Comparison of ENCODE assay signal across 9 mouse cellular contexts in the genomic region with DNA sequence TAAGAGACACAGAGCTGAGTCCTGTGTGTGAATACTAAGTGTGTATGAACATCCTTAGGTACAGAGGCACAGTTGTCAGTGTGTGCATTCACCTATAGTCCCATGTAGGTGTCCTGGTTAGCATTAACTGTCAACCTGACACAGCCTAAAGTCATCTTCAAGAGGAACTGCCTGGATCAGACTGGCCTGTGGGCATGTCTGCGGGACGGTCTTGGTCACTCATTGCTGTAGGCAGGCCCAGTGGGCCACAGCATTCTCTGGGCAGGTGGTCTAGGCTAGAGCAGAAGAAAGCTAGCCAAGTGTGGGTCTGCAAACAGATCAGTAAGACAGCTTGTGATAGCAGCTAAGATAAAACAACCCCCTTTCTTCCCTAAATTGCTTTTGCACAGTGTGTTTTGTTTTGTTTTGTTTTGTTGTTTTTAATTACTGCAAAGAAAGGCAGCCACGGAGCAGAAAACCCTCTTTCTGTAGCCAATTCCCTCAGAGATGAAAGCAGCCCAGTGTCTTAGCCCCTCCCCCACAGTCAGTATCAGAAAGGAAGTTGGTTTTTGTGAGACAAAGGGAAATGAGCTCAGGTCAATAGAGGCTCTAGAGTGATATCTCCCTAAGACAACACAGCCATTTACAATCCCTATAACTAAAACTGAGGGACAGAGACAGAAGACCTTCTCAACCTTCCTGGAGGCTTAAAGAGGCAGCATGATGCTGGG.
DNase-seq lines count a peak whose midpoint lies in the region; ATAC-seq and TF ChIP-seq lines count a peak whose summit lies in the region.
"Had no signal": no experiment of that assay in that cellular context is flagged by ENCODE, and none has a peak within 500 bp of the region (broad histone marks: within the 10 kb centered on the region; RNA-seq: fewer than 3 reads in every experiment).

No protein-coding gene starts in this region.

- no peak for TF ChIP-seq POLR2A in spleen, adult 2 months (IDR thresholded peaks at IDR 0.05; ENCODE audit: low read depth, low read length)

- H3K36me3 ChIP-seq in spleen, adult 2 months (ENCODE audit: control insufficient read depth, insufficient read depth, low read length), result no peaks in the 10 kb centered on the region
- no peaks in the 10 kb centered on the region for H3K36me3 ChIP-seq in hindbrain, postnatal 0 days (ENCODE audit: insufficient read depth, low read length)
- H3K36me3 ChIP-seq in kidney, embryonic 16.5 days (ENCODE audit: insufficient read depth, low read length), result no peaks in the 10 kb centered on the region
- H3K36me3 ChIP-seq: liver, embryonic 12.5 days had no signal

- H3K4me1 ChIP-seq in spleen, adult 2 months (ENCODE audit: control insufficient read depth, insufficient read depth, insufficient read length), result peaks cover 27% of the 10 kb centered on the region; the same call in 1 of the 2 replicates
- no peaks in the 10 kb centered on the region for H3K4me1 ChIP-seq in hindbrain, postnatal 0 days (ENCODE audit: insufficient read depth, low read length)
- no peaks in the 10 kb centered on the region for H3K4me1 ChIP-seq in kidney, embryonic 16.5 days (ENCODE audit: insufficient read depth, low read length)

- peak; percentile 16; the same call in 1 of the 2 replicates for ATAC-seq in hindbrain, postnatal 0 days
- ATAC-seq in kidney, embryonic 16.5 days (ENCODE audit: low FRiP score, low TSS enrichment), result no peak
- ATAC-seq: liver, embryonic 12.5 days had no signal

- peak overlapping the region; percentile 82 for H3K27ac ChIP-seq in spleen, adult 2 months (ENCODE audit: insufficient read depth, low read length)
- 0 out of 2 replicates have a peak overlapping the region, but pooled peaks have one; percentile 11 for H3K27ac ChIP-seq in hindbrain, postnatal 0 days
- H3K27ac ChIP-seq in kidney, embryonic 16.5 days (ENCODE audit: low read length), result no peak overlapping the region
- H3K27ac ChIP-seq: liver, embryonic 12.5 days had no signal

- H3K4me3 ChIP-seq in spleen, adult 2 months (ENCODE audit: extremely low read depth, insufficient read depth, insufficient read length), result no peak overlapping the region
- no peak overlapping the region for H3K4me3 ChIP-seq in hindbrain, postnatal 0 days (ENCODE audit: low read length)
- H3K4me3 ChIP-seq in kidney, embryonic 16.5 days (ENCODE audit: low read length), result no peak overlapping the region
- H3K4me3 ChIP-seq: liver, embryonic 12.5 days had no signal

- WGBS in spleen, adult 2 months, result 40% methylated on average over 3 of the region's 3 CpGs
- WGBS in hindbrain, postnatal 0 days, result 51% methylated on average over 3 of the region's 3 CpGs
- 63% methylated on average over 3 of the region's 3 CpGs for WGBS in kidney, embryonic 16.5 days

- no peak overlapping the region for H3K4me2 ChIP-seq in hindbrain, postnatal 0 days (ENCODE audit: low read depth, low read length)
- no peak overlapping the region for H3K4me2 ChIP-seq in kidney, embryonic 16.5 days (replicated peaks; ENCODE audit: low read depth, low read length)
- H3K4me2 ChIP-seq: liver, embryonic 12.5 days had no signal

- no peaks in the 10 kb centered on the region for H3K9me3 ChIP-seq in hindbrain, postnatal 0 days (ENCODE audit: low read length)
- H3K9me3 ChIP-seq in kidney, embryonic 16.5 days (ENCODE audit: low read length), result no peaks in the 10 kb centered on the region
- H3K9me3 ChIP-seq: liver, embryonic 12.5 days had no signal

- TF ChIP-seq CTCF in spleen, adult 2 months (IDR thresholded peaks at IDR 0.05; ENCODE audit: extremely low read depth, insufficient read depth, insufficient read length, insufficient replicate concordance), result no peak
- TF ChIP-seq CTCF in hindbrain, postnatal 0 days (IDR thresholded peaks at IDR 0.05; ENCODE audit: low read depth), result no peak

- peak; percentile 89 for DNase-seq in heart, adult 11 months
- no peak for DNase-seq in heart, adult 8-10 months (ENCODE audit: low spot score)
- peak; percentile 55 to 59 for DNase-seq in spleen, adult 2 months (ENCODE audit: low read depth in 1 of 2, low spot score in 2 of 2)
- no peak for DNase-seq in spleen, postnatal 4 days (ENCODE audit: low spot score in 2 of 2)
- DNase-seq in hindbrain, postnatal 0 days (ENCODE audit: low spot score), result no peak
- DNase-seq in c-Kit-positive CD71-positive TER-119-positive erythroid progenitor cells, embryonic 14.5 days (ENCODE audit: low spot score), result no peak
- DNase-seq in frontal cortex, postnatal 36 days (ENCODE audit: low spot score in 2 of 2), result no peak

- H3K9ac ChIP-seq in hindbrain, postnatal 0 days (replicated peaks; ENCODE audit: low read length), result no peak overlapping the region
- no peak overlapping the region for H3K9ac ChIP-seq in kidney, embryonic 16.5 days (replicated peaks; ENCODE audit: low read length)
- H3K9ac ChIP-seq: liver, embryonic 12.5 days had no signal

- H3K27me3 ChIP-seq in spleen, adult 2 months (ENCODE audit: control insufficient read depth, insufficient read depth, low read length), result no peaks in the 10 kb centered on the region
- H3K27me3 ChIP-seq in hindbrain, postnatal 0 days (ENCODE audit: insufficient read depth, low read length), result no peaks in the 10 kb centered on the region
- no peaks in the 10 kb centered on the region for H3K27me3 ChIP-seq in kidney, embryonic 16.5 days (ENCODE audit: insufficient read depth, low read length)
- H3K27me3 ChIP-seq: liver, embryonic 12.5 days had no signal

Comparison
In these comparisons a context has a peak if more than half of its experiments do, and no peak if none do; other contexts are left out.
1. DNase-seq: peak in heart, adult 11 months (single experiment) and spleen, adult 2 months (2 of 2); none in heart, adult 8-10 months (single experiment), spleen, postnatal 4 days (0 of 2), hindbrain, postnatal 0 days (single experiment), c-Kit-positive CD71-positive TER-119-positive erythroid progenitor cells, embryonic 14.5 days (single experiment) and frontal cortex, postnatal 36 days (0 of 2).